Mouse (Mus musculus) left cerebral cortex, adult 2 months (tissue): Measurements from ENCODE around the gene Wdr95. TPM values are rescaled to one million over a fixed set of nuclear protein-coding genes. Genes with fewer than 3 reads are reported as not detected.

Experiments
- DNase-seq, 2 experiments: peaks; one replicate each; pipeline ENCODE4 v3.0.0; 2021 to 2022; ENCODE audit warnings: low spot score in 2 of 2, mixed read lengths in 1 of 2; ENCODE audit errors: extremely low spot score in 1 of 2
- H3K27ac ChIP-seq: fragments of 200-600 bp; 2 replicates; pipeline ENCODE4 v1.8.1; 2022
- H3K4me3 ChIP-seq: fragments of 200-600 bp; 2 replicates; pipeline ENCODE4 v1.8.1; 2022
- CTCF ChIP-seq: fragments of 200-600 bp; IDR thresholded peaks from 2 replicates; pipeline ENCODE4 v1.8.1; 2022; ENCODE audit warnings: antibody characterized with exemption, mild to moderate bottlenecking, moderate library complexity
- intact Hi-C: fragments of 180-260 bp; cut with DNase I; formaldehyde crosslinking; loops from one replicate; pipeline ENCODE4 v1.15.1; 2025
- total RNA-seq, 2 experiments: library from RNA; stranded (reverse); gene quantifications; 2 replicates each; pipeline ENCODE4 v1.2.3; 2021

Wdr95 gene
- total RNA-seq, 2 experiments from 2014 or later = 0.56 to 0.75 TPM

- TF ChIP-seq CTCF = peak; percentile 54
- Histone ChIP-seq H3K27ac (no peak overlapping the region), H3K4me3 (no peak overlapping the region)
- no peak for DNase-seq
- intact Hi-C loops = no loop called here
These were observed 24.3 kb downstream of the Wdr95 start for GRCm38 (mm10) chr5:149552742-149553141.

- Histone ChIP-seq H3K27ac (no peak overlapping the region), H3K4me3 (no peak overlapping the region)
- no peak for TF ChIP-seq CTCF
- intact Hi-C loops = no loop called here
- DNase-seq = no peak
These were observed 24.9 kb downstream of the Wdr95 start for GRCm38 (mm10) chr5:149553373-149553772.

GRCm38 (mm10) chr5:149554397-149554796, 25.9 kb downstream of the Wdr95 start:
- Histone ChIP-seq H3K27ac (peak overlapping the region; percentile 28; the same call in 1 of the 2 replicates), H3K4me3 (no peak overlapping the region)
- intact Hi-C loops = no loop called here
- DNase-seq = no peak
- no peak for TF ChIP-seq CTCF

- intact Hi-C loops = no loop called here
- H3K27ac ChIP-seq = peak overlapping the region; percentile 85
- TF ChIP-seq CTCF = no peak
- DNase-seq = peak; percentile 23 to 29
- H3K4me3 ChIP-seq = no peak overlapping the region
These were observed 32.6 kb downstream of the Wdr95 start for GRCm38 (mm10) chr5:149560903-149561588.

GRCm38 (mm10) chr5:149566026-149566425, 37.5 kb downstream of the Wdr95 start:
- H3K27ac ChIP-seq = peak overlapping the region; percentile 55; the same call in 1 of the 2 replicates
- DNase-seq = no peak
- TF ChIP-seq CTCF = no peak
- intact Hi-C loops = loop anchor here (5.0 kb wide), 1 partner anchor 39 kb away; the partner anchor contains the start of gene Wdr95
- H3K4me3 ChIP-seq = no peak overlapping the region

- H3K27ac ChIP-seq = peak overlapping the region; percentile 55; the same call in 1 of the 2 replicates
- no peak for TF ChIP-seq CTCF
- intact Hi-C loops = loop anchor here (5.0 kb wide), 1 partner anchor 40 kb away; the partner anchor contains the start of gene Wdr95
These were observed 38.5 kb downstream of the Wdr95 start for GRCm38 (mm10) chr5:149566957-149567356.

GRCm38 (mm10) chr5:149568993-149569392, 40.5 kb downstream of the Wdr95 start:
- TF ChIP-seq CTCF = no peak
- intact Hi-C loops = loop anchor here (5.0 kb wide), 1 partner anchor 42 kb away; the partner anchor contains the start of gene Wdr95
- Histone ChIP-seq H3K27ac (no peak overlapping the region; the same call in 1 of the 2 replicates), H3K4me3 (no peak overlapping the region)
- no peak for DNase-seq

More at GRCm38 (mm10) chr5:149566957-149567356, 38.5 kb downstream of the Wdr95 start:
- DNase-seq = no peak
- H3K4me3 ChIP-seq = no peak overlapping the region

- DNase-seq = no peak
- Histone ChIP-seq H3K27ac (no peak overlapping the region), H3K4me3 (no peak overlapping the region)
- no peak for TF ChIP-seq CTCF
- intact Hi-C loops = no loop called here
These were observed 48.5 kb downstream of the Wdr95 start for GRCm38 (mm10) chr5:149576977-149577376.

GRCm38 (mm10) chr5:149577449-149577848, 49.0 kb downstream of the Wdr95 start:
- no peak for DNase-seq
- no peak overlapping the region for H3K27ac ChIP-seq
- H3K4me3 ChIP-seq = no peak overlapping the region
- intact Hi-C loops = no loop called here
- no peak for TF ChIP-seq CTCF

GRCm38 (mm10) chr5:149582642-149583262, 54.3 kb downstream of the Wdr95 start:
- no peak overlapping the region for H3K27ac ChIP-seq
- TF ChIP-seq CTCF = no peak

GRCm38 (mm10) chr5:149583507-149583906, 55.0 kb downstream of the Wdr95 start:
- H3K4me3 ChIP-seq = no peak overlapping the region
- H3K27ac ChIP-seq = no peak overlapping the region
- intact Hi-C loops = no loop called here
- TF ChIP-seq CTCF = no peak
- no peak for DNase-seq

More at GRCm38 (mm10) chr5:149582642-149583262, 54.3 kb downstream of the Wdr95 start:
- no peak overlapping the region for H3K4me3 ChIP-seq
- no peak for DNase-seq
- intact Hi-C loops = no loop called here

GRCm38 (mm10) chr5:149584154-149584655, 55.7 kb downstream of the Wdr95 start:
- DNase-seq = no peak
- Histone ChIP-seq H3K4me3 (no peak overlapping the region), H3K27ac (no peak overlapping the region)
- intact Hi-C loops = no loop called here
- no peak for TF ChIP-seq CTCF
